Comparison of ENCODE assay signal across 7 mouse cellular contexts in genomic region chr1:172147835-172148278, GRCm38 (mm10). TPM values are rescaled to one million over a fixed set of nuclear protein-coding genes. Genes with fewer than 3 reads are reported as not detected.
DNase-seq lines count a peak whose midpoint lies in the region; ATAC-seq lines count a peak whose summit lies in the region.

TSS of gene Dcaf8 (plus strand) at chr1:172148084.

- H3K4me3 ChIP-seq in intestine, embryonic 15.5 days (replicated peaks), result peak within 1 kb of the TSS; percentile 74
- H3K4me3 ChIP-seq in midbrain, embryonic 10.5 days, result peak within 1 kb of the TSS; percentile 97

- H3K9me3 ChIP-seq in intestine, embryonic 15.5 days, result no peaks in the 10 kb centered on the region
- H3K9me3 ChIP-seq in midbrain, embryonic 10.5 days (replicated peaks), result no peaks in the 10 kb centered on the region

- H3K4me2 ChIP-seq in intestine, embryonic 15.5 days (replicated peaks), result peak within 1 kb of the TSS; percentile 65

- H3K27me3 ChIP-seq in intestine, embryonic 15.5 days (replicated peaks), result no peaks in the 10 kb centered on the region
- H3K27me3 ChIP-seq in midbrain, embryonic 10.5 days (ENCODE audit: low read depth, poor library complexity, severe bottlenecking), result no peaks in the 10 kb centered on the region

- H3K4me1 ChIP-seq in intestine, embryonic 15.5 days (replicated peaks), result no peaks in the 10 kb centered on the region; the same call in 1 of the 2 replicates
- peaks cover 21% of the 10 kb centered on the region for H3K4me1 ChIP-seq in midbrain, embryonic 10.5 days

- H3K36me3 ChIP-seq in intestine, embryonic 15.5 days, result peaks cover 11% of the 10 kb centered on the region
- H3K36me3 ChIP-seq in midbrain, embryonic 10.5 days, result peaks cover 31% of the 10 kb centered on the region

- peak; percentile 99 for DNase-seq in adrenal gland, adult 2 months
- DNase-seq in embryo, embryonic 11.5 days (ENCODE audit: low read depth, low spot score), result peak; percentile 95
- peak; percentile 96 to 98 for DNase-seq in gastrocnemius, postnatal 36 days
- DNase-seq in left cerebral cortex, postnatal 25 days (ENCODE audit: low spot score in 2 of 2), result peak; percentile 94 to 98
- DNase-seq in midbrain, embryonic 10.5 days (ENCODE audit: low spot score), result peak; percentile 98
- DNase-seq in right cerebral cortex, postnatal 4 days, result peak; percentile 94

- H3K27ac ChIP-seq in intestine, embryonic 15.5 days, result peak within 1 kb of the TSS; percentile 94
- H3K27ac ChIP-seq in midbrain, embryonic 10.5 days (replicated peaks), result peak within 1 kb of the TSS; percentile 99

- intact Hi-C loops in gastrocnemius, postnatal 36 days (cut with DNase I), result loop anchor here (5.0 to 10.0 kb wide), 3 partner anchors 57 to 164 kb away; partner anchors contain the start of gene Pea15a
- intact Hi-C loops in left cerebral cortex, postnatal 25 days (cut with DNase I), result loop anchor here (2.0 kb wide), 2 partner anchors 21 to 163 kb away; partner anchors contain the start of gene Pex19

- peak within 1 kb of the TSS; percentile 89 for H3K9ac ChIP-seq in intestine, embryonic 15.5 days

- ATAC-seq in intestine, embryonic 15.5 days, result peak; percentile 99

- 0% methylated on average over 42 of the region's 42 CpGs for WGBS in intestine, embryonic 15.5 days
- under 1% methylated on average over 42 of the region's 42 CpGs for WGBS in midbrain, embryonic 10.5 days

RNA-seq across cellular contexts. Expression of gene Dcaf8, which starts in this region (rescaled TPM):
- total RNA-seq in adrenal gland, adult 2 months (2021), result 100 to 1,000 TPM; 110 to 120 TPM
- 61.1 and 64.8 TPM in 2 replicates for polyA plus RNA-seq in adrenal gland, adult 2 months (2012; rRNA removed)
- total RNA-seq in gastrocnemius, postnatal 36 days (2021), result 100 to 1,000 TPM; 165 to 181 TPM
- polyA plus RNA-seq in intestine, embryonic 15.5 days (2015; fragmentation: Nextera tagmentation; extraction: Ambion mirVana), result 98.2 and 101 TPM in 2 replicates
- total RNA-seq in left cerebral cortex, postnatal 25 days (2021), result 100 to 1,000 TPM; 105 to 108 TPM
- polyA plus RNA-seq in midbrain, embryonic 10.5 days (2016; fragmentation: Nextera tagmentation; extraction: Ambion mirVana), result 124 and 138 TPM in 2 replicates

Comparison
In these comparisons a context has a peak if more than half of its experiments do, and no peak if none do; other contexts are left out.
1. Peak in every context shown above with its lines: DNase-seq, ATAC-seq, H3K4me3 ChIP-seq and H3K27ac ChIP-seq.